Mouse (Mus musculus) liver, embryonic 12.5 days (tissue): ENCODE measurements around the gene Kat5. TPM values are rescaled to one million over a fixed set of nuclear protein-coding genes. Genes with fewer than 3 reads are reported as not detected.

Experiments
- ATAC-seq: fragments of 200-750 bp; cut with Nextera tagmentation; 2 replicates; pipeline ENCODE4 v1.8.0; 2017; ENCODE audit warnings: moderate number of reproducible peaks, mild to moderate bottlenecking, moderate library complexity
- H3K27ac ChIP-seq: fragments of 300-500 bp; sonication (generic); 2 replicates; pipeline ENCODE4 v1.5.1; 2016; ENCODE audit warnings: mild to moderate bottlenecking
- H3K27me3 ChIP-seq: fragments of 300-500 bp; sonication (generic); replicated peaks from 2 replicates; pipeline ENCODE4 v1.6.1; 2016; ENCODE audit warnings: mild to moderate bottlenecking, moderate library complexity
- H3K36me3 ChIP-seq: fragments of 300-500 bp; sonication (generic); 2 replicates; pipeline ENCODE4 v1.6.1; 2016; ENCODE audit warnings: mild to moderate bottlenecking, moderate library complexity
- H3K4me1 ChIP-seq: fragments of 300-500 bp; sonication (generic); 2 replicates; pipeline ENCODE4 v1.6.1; 2016
- H3K4me2 ChIP-seq: fragments of 300-500 bp; sonication (generic); 2 replicates; pipeline ENCODE4 v1.6.1; 2016; ENCODE audit warnings: mild to moderate bottlenecking, moderate library complexity
- H3K4me3 ChIP-seq: fragments of 300-500 bp; sonication (generic); 2 replicates; pipeline ENCODE4 v1.5.1; 2016; ENCODE audit warnings: mild to moderate bottlenecking, moderate library complexity
- H3K9ac ChIP-seq: fragments of 300-500 bp; sonication (generic); 2 replicates; pipeline ENCODE4 v1.6.1; 2016; ENCODE audit warnings: mild to moderate bottlenecking, moderate library complexity
- H3K9me3 ChIP-seq: fragments of 300-500 bp; sonication (generic); replicated peaks from 2 replicates; pipeline ENCODE4 v1.6.1; 2016; ENCODE audit warnings: mild to moderate bottlenecking, moderate library complexity
- WGBS: fragments of 180-500 bp; shearing (Covaris S2); methylation state at CpG from one replicate; pipeline ENCODE4 v1.1.7; 2016; ENCODE audit not compliant: insufficient replicate concordance; 5-methylcytosine and 5-hydroxymethylcytosine counted together
- polyA plus RNA-seq: library from polyadenylated mRNA; unstranded; fragments of >200 nt; fragmentation: Nextera tagmentation; extraction: Ambion mirVana; gene quantifications from 2 replicates; pipeline ENCODE4 v1.2.1, GENCODE M21; 2016

The Kat5 gene
- polyA plus RNA-seq, result 24.9 and 26.8 TPM in 2 replicates

- Histone ChIP-seq H3K4me1 (peaks cover 54% of the 10 kb centered on the region), H3K4me3 (peak within 1 kb of the TSS; percentile 71), H3K36me3 (peaks cover 42% of the 10 kb centered on the region), H3K27me3 (0 out of 2 replicates have a peak, but pooled peaks cover under 1% of the 10 kb centered on the region), H3K4me2 (peak within 1 kb of the TSS; percentile 86), H3K27ac (peak within 1 kb of the TSS; percentile 88), H3K9ac (peak within 1 kb of the TSS; percentile 74), H3K9me3 (no peaks in the 10 kb centered on the region)
- ATAC-seq, result peak; percentile 85
- under 1% methylated on average over 54 of the region's 55 CpGs for WGBS
These were observed at the start of gene Kat5 for GRCm38 (mm10) chr19:5609547-5610404. Gene Kat5 (minus strand): TSS chr19:5610237.

- no peaks in the 10 kb centered on the region for H3K9me3 ChIP-seq
- H3K4me1 ChIP-seq, result peaks cover 41% of the 10 kb centered on the region
- no peak overlapping the region for H3K9ac ChIP-seq
- peak overlapping the region; percentile 24 for H3K4me3 ChIP-seq
- 81% methylated on average over 43 of the region's 43 CpGs for WGBS
- no peaks in the 10 kb centered on the region for H3K27me3 ChIP-seq
- peak overlapping the region; percentile 47 for H3K4me2 ChIP-seq
- peaks cover 99% of the 10 kb centered on the region for H3K36me3 ChIP-seq
- H3K27ac ChIP-seq, result no peak overlapping the region
- ATAC-seq, result no peak
These were observed 44.8 kb upstream of the Kat5 start for GRCm38 (mm10) chr19:5654720-5655298.

- peaks cover 92% of the 10 kb centered on the region for H3K36me3 ChIP-seq
- WGBS, result 75% methylated on average over 61 of the region's 62 CpGs
- H3K27me3 ChIP-seq, result no peaks in the 10 kb centered on the region
- peaks cover 42% of the 10 kb centered on the region for H3K4me1 ChIP-seq
- no peak overlapping the region for H3K9ac ChIP-seq
- peak overlapping the region; percentile 47 for H3K4me2 ChIP-seq
- H3K27ac ChIP-seq, result no peak overlapping the region
- H3K9me3 ChIP-seq, result no peaks in the 10 kb centered on the region
- peak overlapping the region; percentile 24 for H3K4me3 ChIP-seq
- ATAC-seq, result 0 out of 2 replicates have a peak, but pooled peaks have one; percentile 27
These were observed 44.1 kb upstream of the Kat5 start for GRCm38 (mm10) chr19:5653969-5654719.

DNA sequence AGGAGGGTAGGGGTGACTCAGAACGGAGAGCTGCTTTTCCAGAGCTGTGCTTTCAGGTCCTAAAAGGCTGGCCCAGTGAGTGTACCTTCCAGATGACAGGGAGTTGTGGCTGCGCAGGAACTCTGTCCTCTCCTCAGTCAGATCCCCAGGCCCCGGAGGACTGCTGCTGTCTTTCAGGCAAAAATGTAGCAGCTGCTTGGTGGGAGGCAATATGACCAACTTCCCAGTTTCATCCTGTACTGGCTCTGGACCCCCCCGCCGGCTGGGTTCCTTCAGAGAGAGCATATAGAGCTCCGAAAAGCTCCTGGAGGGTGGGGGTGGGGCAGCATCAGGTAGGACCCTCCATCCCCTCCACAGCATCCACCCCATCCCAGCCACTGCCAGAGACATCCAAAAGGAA, 42.5 kb upstream of the Kat5 start:
- H3K9me3 ChIP-seq, result no peaks in the 10 kb centered on the region
- H3K27me3 ChIP-seq, result no peaks in the 10 kb centered on the region
- WGBS, result 83% methylated on average over 6 of the region's 6 CpGs
- no peak overlapping the region for H3K9ac ChIP-seq
- peaks cover 84% of the 10 kb centered on the region for H3K36me3 ChIP-seq
- no peak for ATAC-seq
- H3K4me3 ChIP-seq, result no peak overlapping the region
- no peak overlapping the region; the same call in 1 of the 2 replicates for H3K4me2 ChIP-seq
- H3K4me1 ChIP-seq, result peaks cover 52% of the 10 kb centered on the region
- H3K27ac ChIP-seq, result no peak overlapping the region

- Histone ChIP-seq H3K27me3 (no peaks in the 10 kb centered on the region), H3K4me3 (no peak overlapping the region), H3K36me3 (peaks cover 84% of the 10 kb centered on the region), H3K27ac (peak overlapping the region; percentile 49; the same call in 1 of the 2 replicates), H3K4me1 (peaks cover 56% of the 10 kb centered on the region), H3K9ac (no peak overlapping the region), H3K9me3 (no peaks in the 10 kb centered on the region), H3K4me2 (peak overlapping the region; percentile 14)
- ATAC-seq, result peak; percentile 48
- 66% methylated on average over 13 of the region's 13 CpGs for WGBS
These were observed 41.7 kb upstream of the Kat5 start for GRCm38 (mm10) chr19:5651502-5652274.

GRCm38 (mm10) chr19:5649298-5649741, 39.3 kb upstream of the Kat5 start:
- Histone ChIP-seq H3K9ac (peak overlapping the region; percentile 42), H3K4me1 (peaks cover 49% of the 10 kb centered on the region), H3K27ac (peak overlapping the region; percentile 61), H3K9me3 (no peaks in the 10 kb centered on the region), H3K36me3 (peaks cover 84% of the 10 kb centered on the region), H3K4me3 (peak overlapping the region; percentile 42), H3K27me3 (no peaks in the 10 kb centered on the region), H3K4me2 (peak overlapping the region; percentile 70)
- no peak for ATAC-seq
- 52% methylated on average over 6 of the region's 6 CpGs for WGBS

DNA sequence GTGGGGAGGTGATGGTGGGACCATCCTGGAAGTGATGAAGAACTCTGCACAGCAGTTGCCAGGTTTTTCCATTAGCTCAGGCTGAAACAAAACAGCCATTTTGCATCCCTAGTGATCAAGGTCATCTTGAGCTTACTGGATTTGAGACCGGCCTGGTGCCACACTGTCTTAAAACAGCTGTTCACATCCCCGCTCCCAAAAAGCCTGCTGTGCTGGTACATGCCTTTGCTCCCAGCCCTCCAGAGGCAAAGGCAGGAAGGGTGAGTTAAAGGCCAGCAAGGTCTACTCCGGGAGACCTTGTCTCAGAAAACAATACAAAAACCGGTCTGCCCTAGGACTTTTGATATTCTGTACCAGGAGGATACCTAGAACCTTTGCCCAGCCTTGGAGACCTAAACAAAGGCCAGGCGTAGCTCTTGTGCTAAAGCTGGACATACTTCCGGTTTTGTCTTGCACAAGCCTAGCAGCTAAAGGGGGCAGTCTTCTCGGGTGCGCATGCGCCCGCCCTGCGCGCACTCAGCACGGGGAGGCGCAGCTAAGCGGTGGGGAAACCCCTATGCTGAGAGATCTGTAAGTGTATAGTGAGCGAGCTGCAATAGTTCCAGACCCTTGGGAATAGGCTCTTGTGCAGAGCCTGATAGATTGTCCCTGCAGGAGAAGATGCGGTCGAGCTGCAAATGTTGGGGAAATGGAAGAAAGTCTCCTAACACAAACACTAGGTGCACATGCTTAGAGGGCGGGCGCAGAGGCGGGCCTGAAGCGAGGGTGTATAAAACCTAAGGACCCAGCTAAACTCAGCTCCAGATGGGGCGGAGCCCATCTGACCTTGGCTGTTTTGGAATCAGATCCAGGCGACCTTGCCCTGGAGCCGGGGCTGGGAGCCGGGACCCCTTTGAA, 38.6 kb upstream of the Kat5 start:
- no peaks in the 10 kb centered on the region for H3K27me3 ChIP-seq
- peaks cover 47% of the 10 kb centered on the region for H3K4me1 ChIP-seq
- WGBS, result 10% methylated on average over 26 of the region's 26 CpGs
- no peaks in the 10 kb centered on the region for H3K9me3 ChIP-seq
- peak overlapping the region; percentile 42 for H3K4me3 ChIP-seq
- peak; percentile 77 for ATAC-seq
- H3K36me3 ChIP-seq, result peaks cover 84% of the 10 kb centered on the region
- H3K9ac ChIP-seq, result peak overlapping the region; percentile 42
- H3K4me2 ChIP-seq, result peak overlapping the region; percentile 70
- peak overlapping the region; percentile 59 for H3K27ac ChIP-seq

- H3K36me3 ChIP-seq, result peaks cover 83% of the 10 kb centered on the region
- no peaks in the 10 kb centered on the region for H3K27me3 ChIP-seq
- H3K4me2 ChIP-seq, result no peak overlapping the region
- ATAC-seq, result no peak
- no peak overlapping the region for H3K4me3 ChIP-seq
- no peak overlapping the region for H3K9ac ChIP-seq
- WGBS, result 84% methylated on average over 6 of the region's 6 CpGs
- peaks cover 46% of the 10 kb centered on the region for H3K4me1 ChIP-seq
- H3K27ac ChIP-seq, result 0 out of 2 replicates have a peak overlapping the region, but pooled peaks have one; percentile 59
- H3K9me3 ChIP-seq, result no peaks in the 10 kb centered on the region
These were observed 37.8 kb upstream of the Kat5 start for GRCm38 (mm10) chr19:5647791-5648190.

- Histone ChIP-seq H3K9ac (no peak overlapping the region), H3K4me3 (no peak overlapping the region), H3K27ac (no peak overlapping the region; the same call in 1 of the 2 replicates), H3K27me3 (no peaks in the 10 kb centered on the region), H3K4me1 (peaks cover 37% of the 10 kb centered on the region), H3K9me3 (no peaks in the 10 kb centered on the region), H3K36me3 (peaks cover 83% of the 10 kb centered on the region), H3K4me2 (no peak overlapping the region)
- 84% methylated on average over 8 of the region's 8 CpGs for WGBS
- no peak for ATAC-seq
These were observed 36.8 kb upstream of the Kat5 start for GRCm38 (mm10) chr19:5646731-5647330.

- Histone ChIP-seq H3K4me1 (peaks cover 43% of the 10 kb centered on the region), H3K4me3 (no peak overlapping the region), H3K4me2 (no peak overlapping the region), H3K27me3 (no peaks in the 10 kb centered on the region), H3K9ac (no peak overlapping the region), H3K9me3 (no peaks in the 10 kb centered on the region), H3K36me3 (peaks cover 83% of the 10 kb centered on the region), H3K27ac (no peak overlapping the region)
- ATAC-seq, result no peak
- WGBS, result 88% methylated on average over 9 of the region's 9 CpGs
These were observed 35.2 kb upstream of the Kat5 start for GRCm38 (mm10) chr19:5645280-5645679.
